Mouse (Mus musculus) CD4-positive helper T cell, adult 2 months (primary cell): ENCODE measurements around the gene Cavin2.

Source experiments
- DNase-seq: peaks from one replicate; pipeline ENCODE4 v3.0.0-alpha.2; 2012; ENCODE audit warnings: low read depth, missing footprints, low spot score

Cavin2 gene

GRCm38 (mm10) chr1:51307056-51307455 is 18.1 kb downstream of the Cavin2 start:
- DNase-seq: no peak

- no peak for DNase-seq
Measured at GRCm38 (mm10) chr1:51315476-51315875, 26.6 kb downstream of the Cavin2 start.

GRCm38 (mm10) chr1:51323506-51323905 is 34.6 kb downstream of the Cavin2 start:
- no peak for DNase-seq

- no peak for DNase-seq
Measured at GRCm38 (mm10) chr1:51328541-51328940, 39.6 kb downstream of the Cavin2 start.

GRCm38 (mm10) chr1:51332986-51333385 is 44.1 kb downstream of the Cavin2 start:
- DNase-seq: no peak

GRCm38 (mm10) chr1:51333557-51334285 is 44.8 kb downstream of the Cavin2 start:
- DNase-seq: peak; percentile 49

GRCm38 (mm10) chr1:51334289-51334688 is 45.4 kb downstream of the Cavin2 start:
- no peak for DNase-seq

- no peak for DNase-seq
Measured at GRCm38 (mm10) chr1:51335081-51335480, 46.2 kb downstream of the Cavin2 start.

- no peak for DNase-seq
Measured at GRCm38 (mm10) chr1:51344160-51344559, 55.2 kb downstream of the Cavin2 start.

GRCm38 (mm10) chr1:51347596-51347995 is 58.7 kb downstream of the Cavin2 start:
- no peak for DNase-seq

- no peak for DNase-seq
Measured at GRCm38 (mm10) chr1:51348631-51349030, 59.7 kb downstream of the Cavin2 start.

- no peak for DNase-seq
Measured at GRCm38 (mm10) chr1:51349291-51349967, 60.5 kb downstream of the Cavin2 start.
